Mouse (Mus musculus) hindbrain, embryonic 10.5 days (tissue): ENCODE results near the gene Gm29289. TPM values are rescaled to one million over a fixed set of nuclear protein-coding genes. Genes with fewer than 3 reads are reported as not detected.
"Not testable (repeated sequence)": the region's sequence is repeated elsewhere in the genome, so short reads cannot be mapped to it uniquely, and the experiment has no call there.

Experiments used
- DNase-seq: peaks from one replicate; pipeline ENCODE4 v3.0.0-alpha.2; 2017; ENCODE audit warnings: low spot score
- H3K27ac ChIP-seq: fragments of 300-500 bp; sonication (generic); 2 replicates; pipeline ENCODE4 v1.5.1; 2016; ENCODE audit warnings: mild to moderate bottlenecking, moderate library complexity
- H3K27me3 ChIP-seq: fragments of 300-500 bp; sonication (generic); 2 replicates; pipeline ENCODE4 v1.6.1; 2016; ENCODE audit warnings: mild to moderate bottlenecking; ENCODE audit not compliant: poor library complexity, insufficient read depth, severe bottlenecking
- H3K36me3 ChIP-seq: fragments of 300-500 bp; sonication (generic); 2 replicates; pipeline ENCODE4 v1.6.1; 2016; ENCODE audit warnings: mild to moderate bottlenecking, moderate library complexity
- H3K4me1 ChIP-seq: fragments of 300-500 bp; sonication (generic); replicated peaks from 2 replicates; pipeline ENCODE4 v1.6.1; 2016; ENCODE audit warnings: mild to moderate bottlenecking
- H3K4me3 ChIP-seq: fragments of 300-500 bp; sonication (generic); 2 replicates; pipeline ENCODE4 v1.5.1; 2016; ENCODE audit warnings: mild to moderate bottlenecking, moderate library complexity
- H3K9me3 ChIP-seq: fragments of 300-500 bp; sonication (generic); 2 replicates; pipeline ENCODE4 v1.6.1; 2016; ENCODE audit warnings: mild to moderate bottlenecking, moderate library complexity
- WGBS: fragments of 180-500 bp; shearing (Covaris S2); methylation state at CpG from one replicate; pipeline ENCODE4 v1.1.7; 2016; 5-methylcytosine and 5-hydroxymethylcytosine counted together
- polyA plus RNA-seq: library from polyadenylated mRNA; unstranded; fragments of >200 nt; fragmentation: Nextera tagmentation; extraction: Ambion mirVana; gene quantifications from 2 replicates; pipeline ENCODE4 v1.2.1, GENCODE M21; 2016

Gene Gm29289
- not detected in 2 replicates for polyA plus RNA-seq

GRCm38 (mm10) chrY:2932282-2932681 is at the start of gene Gm29289:
Gene Gm29289, plus strand, starts transcription at chrY:2932582.
- H3K36me3 ChIP-seq, DNase-seq, H3K9me3 ChIP-seq, H3K27me3 ChIP-seq, H3K4me1 ChIP-seq, H3K4me3 ChIP-seq, H3K27ac ChIP-seq: not testable (repeated sequence)
- WGBS: no CpG with 5 or more reads among the region's 9 CpGs

DNA sequence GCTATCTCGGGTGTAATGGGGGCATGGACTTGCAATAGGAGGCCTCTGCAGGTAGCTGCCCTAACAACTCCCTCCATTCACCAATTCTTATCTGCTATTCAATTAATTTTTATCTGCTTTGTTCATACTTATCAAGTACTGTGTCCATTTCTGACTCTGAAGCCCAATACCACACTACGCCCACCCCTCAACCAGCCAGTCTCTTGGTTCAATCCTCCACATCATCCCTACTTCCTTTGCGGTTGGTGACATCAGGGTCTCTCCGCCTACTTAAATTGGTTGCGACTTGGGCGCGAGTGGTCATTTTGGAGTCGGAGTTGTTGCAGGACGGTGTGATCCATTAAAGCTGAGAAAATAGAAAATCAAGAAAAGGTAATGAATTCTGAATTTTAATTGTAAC is 31.7 kb upstream of the Gm29289 start, which contains the start of gene Gm10352:
Gene Gm10352 (plus strand): TSS at position 301 of the 400 bp plus-strand sequence.
- WGBS: no CpG with 5 or more reads among the region's 9 CpGs
- not testable (repeated sequence) for H3K27ac ChIP-seq, H3K36me3 ChIP-seq, H3K4me1 ChIP-seq, H3K27me3 ChIP-seq, H3K9me3 ChIP-seq, H3K4me3 ChIP-seq, DNase-seq

Other genes starting within 250 kb of the Gm29289 start
- gene H2al2b, start 211.9 kb upstream of the Gm29289 start, polyA plus RNA-seq: not detected in 2 replicates
- gene Gm4064, start 136.4 kb upstream of the Gm29289 start, polyA plus RNA-seq: not detected in 2 replicates
- not detected in 2 replicates for gene Rbmy, start 101.9 kb upstream of the Gm29289 start, polyA plus RNA-seq
- not detected in 2 replicates for gene Gm10256, start 101.9 kb upstream of the Gm29289 start, polyA plus RNA-seq
- not detected in 2 replicates for gene Gm10352, start 31.6 kb upstream of the Gm29289 start, polyA plus RNA-seq